Mouse (Mus musculus): Measurements from ENCODE around the gene Smagp.

Smagp gene

GRCm38 (mm10) chr15:100590436-100590835 lies 46.3 kb downstream of the Smagp start:
- DNase-seq (ENCODE audit: low spot score in 2 of 2): no peak

GRCm38 (mm10) chr15:100588297-100588696 lies 48.4 kb downstream of the Smagp start:
- no peak for DNase-seq (ENCODE audit: low spot score in 2 of 2)

- DNase-seq (ENCODE audit: low spot score in 2 of 2): no peak
These were observed 49.6 kb downstream of the Smagp start for GRCm38 (mm10) chr15:100587166-100587565.

- DNase-seq (ENCODE audit: low spot score in 2 of 2): no peak
These were observed 50.8 kb downstream of the Smagp start for GRCm38 (mm10) chr15:100585931-100586330.

GRCm38 (mm10) chr15:100580108-100580507 lies 56.6 kb downstream of the Smagp start:
- DNase-seq (ENCODE audit: low spot score in 2 of 2): no peak

GRCm38 (mm10) chr15:100577972-100578371 lies 58.8 kb downstream of the Smagp start:
- no peak for DNase-seq (ENCODE audit: low spot score in 2 of 2)

GRCm38 (mm10) chr15:100576810-100577209 lies 59.9 kb downstream of the Smagp start:
- no peak for DNase-seq (ENCODE audit: low spot score in 2 of 2)

- DNase-seq (ENCODE audit: low spot score in 2 of 2): no peak
These were observed 60.3 kb downstream of the Smagp start for GRCm38 (mm10) chr15:100576392-100576791.

- no peak for DNase-seq (ENCODE audit: low spot score in 2 of 2)
These were observed 61.4 kb downstream of the Smagp start for GRCm38 (mm10) chr15:100575366-100575765.

- no peak for DNase-seq (ENCODE audit: low spot score in 2 of 2)
These were observed 62.4 kb downstream of the Smagp start for GRCm38 (mm10) chr15:100574378-100574777.

GRCm38 (mm10) chr15:100573946-100574345 lies 62.8 kb downstream of the Smagp start:
- no peak for DNase-seq (ENCODE audit: low spot score in 2 of 2)
